Mouse (Mus musculus) heart, postnatal 14 days (tissue): ENCODE results near the gene Mss51. TPM values are rescaled to one million over a fixed set of nuclear protein-coding genes. Genes with fewer than 3 reads are reported as not detected.

ENCODE experiments used
- DNase-seq, 2 experiments: peaks; one replicate each; pipeline ENCODE4 v3.0.0; 2021 to 2022
- intact Hi-C: fragments of 180-260 bp; cut with DNase I; formaldehyde crosslinking; loops from one replicate; pipeline ENCODE4 v1.15.1; 2025
- long read RNA-seq, 2 experiments: library from polyadenylated mRNA; stranded (forward); transcript quantifications; one replicate each; pipeline ENCODE4 v2.0.0; 2021
- total RNA-seq, 2 experiments: library from RNA; stranded (reverse); gene quantifications; 2 replicates each; pipeline ENCODE4 v1.2.3; 2021

Gene Mss51
- 1 to 10 TPM in 1 of 2 experiments, under 1 TPM in 1; 0.88 to 1.1 TPM for total RNA-seq
- long read RNA-seq, experiment 1: 0 reads
- long read RNA-seq, experiment 2: 0 reads

DNA sequence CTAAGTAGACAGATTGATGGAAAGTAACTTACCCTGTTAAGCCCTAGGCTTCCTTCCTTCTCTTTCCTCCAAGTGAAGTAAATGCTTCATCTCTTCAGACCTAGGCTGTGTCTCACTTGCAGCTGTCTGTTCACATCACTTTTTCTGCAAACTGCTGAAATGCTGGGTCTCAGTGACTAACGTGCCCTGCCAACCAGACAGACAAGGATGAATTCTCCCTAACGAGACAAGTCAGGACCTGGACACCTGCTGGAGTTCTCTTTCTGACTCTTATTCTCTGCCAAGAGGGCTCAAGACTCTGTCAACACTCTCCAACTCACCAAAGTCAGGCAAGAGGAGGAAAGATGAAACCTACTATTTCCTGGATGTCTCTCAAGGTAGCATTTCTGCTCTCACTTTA is at the start of gene Mss51:
Gene Mss51 (minus strand): TSS at position 299 of the 400 bp plus-strand sequence.
- DNase-seq: no peak
- intact Hi-C loops: no loop called here

DNA sequence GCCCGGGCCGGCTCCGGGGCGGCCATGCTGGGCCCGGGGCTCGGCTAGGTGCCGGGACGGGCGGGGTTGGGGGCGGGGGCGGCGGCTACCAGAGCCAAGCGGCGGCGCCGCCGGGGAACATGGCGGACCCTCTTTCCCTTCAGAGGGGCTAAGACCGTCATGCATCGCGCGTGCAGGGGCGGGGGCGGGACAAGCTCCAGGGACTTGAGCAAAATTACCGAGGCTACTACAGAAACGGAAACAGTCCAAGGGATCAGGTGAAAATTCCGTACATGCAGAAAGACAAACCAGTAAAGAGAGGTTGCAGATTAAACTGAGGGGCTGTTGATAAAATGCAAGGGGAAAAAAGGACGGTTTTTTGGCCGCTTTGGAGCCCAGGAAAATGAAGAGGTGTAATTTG is 49.7 kb upstream of the Mss51 start, which contains the start of gene Ppp3cb:
Gene Ppp3cb (minus strand): TSS at position 159 of the 400 bp plus-strand sequence.
- intact Hi-C loops: loop anchor here (1.0 kb wide), 1 partner anchor 67 kb away; no protein-coding TSS in a partner anchor
- peak in 1 of 2 experiments; percentile 78 for DNase-seq

DNA sequence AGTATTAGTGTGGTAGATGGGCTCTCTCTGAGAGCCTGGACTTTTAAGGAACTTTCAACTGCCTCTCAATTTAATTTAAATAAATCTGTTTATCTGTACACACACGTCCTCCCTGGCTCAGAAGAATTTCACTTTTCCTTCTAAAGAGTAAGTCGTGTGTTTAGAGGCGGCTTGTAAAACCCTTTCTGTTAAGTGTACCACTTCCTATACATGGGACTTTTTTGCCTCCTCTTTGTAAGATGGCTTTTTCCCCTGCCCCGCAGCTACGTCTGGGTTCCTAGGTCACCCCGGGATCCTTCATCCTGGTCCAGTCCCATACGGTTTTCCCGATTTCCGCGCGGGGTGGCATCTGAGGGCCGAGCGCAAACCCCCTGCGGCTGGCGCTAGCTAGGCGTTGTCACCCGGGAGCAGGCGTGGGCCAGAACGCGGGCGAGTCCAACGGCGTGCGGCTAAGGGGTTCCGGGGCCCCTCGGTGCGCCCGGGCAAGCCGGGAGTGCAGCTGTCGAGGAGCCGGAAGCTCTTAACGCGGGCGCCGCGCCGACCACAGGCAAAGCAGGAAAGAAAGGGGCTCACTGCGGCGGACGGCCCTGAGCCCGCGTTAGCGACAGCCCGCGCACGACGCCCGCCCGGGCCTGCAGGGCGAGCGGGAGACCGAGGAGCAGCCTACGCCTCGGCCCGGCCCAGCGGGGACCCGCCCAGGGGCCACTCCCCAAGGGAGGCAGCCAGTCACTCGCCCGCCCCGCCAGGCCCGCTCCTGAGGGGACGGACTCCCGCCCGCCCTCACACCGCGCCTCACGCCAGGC is 49.0 kb upstream of the Mss51 start:
- intact Hi-C loops: loop anchor here (1.0 kb wide), 1 partner anchor 66 kb away; no protein-coding TSS in a partner anchor
- DNase-seq: peak; percentile 93 to 95

DNA sequence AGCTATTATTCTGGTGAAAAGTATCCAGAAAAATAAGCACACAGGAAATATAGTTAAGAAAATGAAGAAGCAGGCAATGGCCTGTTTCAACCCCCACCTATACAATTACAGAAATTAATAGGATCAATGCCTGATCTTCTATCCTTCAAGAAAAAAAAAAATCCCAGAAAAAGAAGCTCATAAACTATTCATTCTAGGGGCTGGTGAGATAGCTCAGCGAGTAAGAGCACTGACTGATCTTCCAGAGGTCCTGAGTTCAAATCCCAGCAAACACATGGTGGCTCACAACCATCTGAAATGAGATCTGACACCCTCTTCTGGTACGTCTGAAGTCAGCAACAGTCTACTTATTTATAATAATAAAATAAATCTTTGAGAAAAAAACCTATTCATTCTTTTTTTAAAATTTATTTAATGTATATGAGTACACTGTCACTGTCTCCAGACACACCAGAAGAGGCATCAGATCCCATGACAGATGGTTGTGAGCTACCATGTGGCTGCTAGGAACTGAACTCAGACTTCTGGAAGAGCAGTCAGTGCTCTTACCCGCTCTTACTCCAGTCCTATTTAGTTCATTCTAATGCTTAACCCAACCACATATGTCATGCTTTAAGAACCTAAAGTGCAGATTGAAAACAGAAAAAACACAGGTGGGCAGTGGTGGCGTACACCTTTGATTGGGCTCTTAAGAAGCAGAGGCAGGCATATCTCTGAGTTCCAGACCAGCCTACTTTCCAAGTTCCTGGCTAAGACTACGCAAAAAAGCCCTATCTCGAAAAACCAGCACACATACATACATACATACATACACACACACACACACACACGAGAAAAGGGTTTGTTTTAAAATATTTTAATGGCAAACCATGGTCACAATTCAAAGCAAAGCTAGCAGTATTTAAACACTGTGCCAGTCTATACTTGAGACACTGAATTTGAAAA is 48.0 kb upstream of the Mss51 start:
- intact Hi-C loops: no loop called here
- DNase-seq: no peak

DNA sequence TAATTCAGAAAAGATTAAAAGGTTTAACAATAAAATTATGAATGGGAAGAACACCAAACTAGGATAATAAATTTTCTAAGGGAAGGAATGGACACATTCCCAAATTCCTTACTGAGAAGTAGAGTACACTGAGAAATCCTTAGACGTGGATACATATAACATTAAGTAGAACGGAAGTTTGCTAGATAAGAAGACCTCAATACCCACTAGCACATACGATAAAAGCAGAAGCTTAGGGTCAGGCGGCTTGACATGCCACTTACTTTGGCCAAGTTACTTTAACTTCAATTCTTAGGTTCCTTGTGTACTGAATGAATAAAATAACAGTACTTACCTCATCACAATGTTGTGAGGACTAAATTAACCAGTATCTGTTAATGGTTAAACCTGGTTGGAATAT is 32.9 kb upstream of the Mss51 start:
- intact Hi-C loops: no loop called here
- DNase-seq: no peak

DNA sequence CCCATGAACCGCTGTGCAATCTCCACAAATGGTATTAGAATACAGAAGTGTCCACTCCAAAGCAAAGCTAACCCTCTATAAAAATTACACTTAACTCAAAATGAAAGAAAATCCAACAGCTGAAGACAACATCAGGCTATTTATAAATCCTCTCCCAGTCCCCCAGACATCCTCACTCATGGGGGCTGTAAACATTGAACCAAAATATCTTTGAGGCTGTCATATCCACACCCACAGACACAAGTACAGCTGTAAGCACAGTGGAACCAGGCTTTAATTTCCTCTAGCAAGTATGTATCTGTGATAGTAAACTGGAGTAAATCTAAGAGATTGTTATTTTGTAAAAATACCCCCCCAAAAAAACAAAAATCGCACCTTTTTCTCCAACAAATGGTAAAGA is 23.5 kb upstream of the Mss51 start:
- intact Hi-C loops: no loop called here
- no peak for DNase-seq

DNA sequence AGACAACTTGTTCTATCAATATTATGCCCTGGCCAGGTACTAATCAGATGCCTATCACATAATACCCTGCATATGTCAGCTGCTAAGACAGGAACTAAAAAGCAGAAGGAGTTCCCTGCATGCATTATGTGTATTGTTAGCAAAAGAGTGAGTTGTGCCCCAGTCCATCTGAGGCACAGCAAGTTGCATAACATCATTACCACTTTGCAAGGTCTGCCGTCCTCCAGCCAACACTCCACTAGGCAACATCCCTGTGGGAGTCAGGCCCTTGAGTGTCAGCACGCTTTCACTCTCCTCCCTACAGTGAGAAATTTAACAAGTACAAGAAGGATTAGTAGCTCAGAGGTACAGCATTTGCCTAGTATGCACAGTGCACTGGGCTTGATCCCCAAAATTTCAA is 11.7 kb upstream of the Mss51 start:
- intact Hi-C loops: no loop called here
- DNase-seq: no peak

DNA sequence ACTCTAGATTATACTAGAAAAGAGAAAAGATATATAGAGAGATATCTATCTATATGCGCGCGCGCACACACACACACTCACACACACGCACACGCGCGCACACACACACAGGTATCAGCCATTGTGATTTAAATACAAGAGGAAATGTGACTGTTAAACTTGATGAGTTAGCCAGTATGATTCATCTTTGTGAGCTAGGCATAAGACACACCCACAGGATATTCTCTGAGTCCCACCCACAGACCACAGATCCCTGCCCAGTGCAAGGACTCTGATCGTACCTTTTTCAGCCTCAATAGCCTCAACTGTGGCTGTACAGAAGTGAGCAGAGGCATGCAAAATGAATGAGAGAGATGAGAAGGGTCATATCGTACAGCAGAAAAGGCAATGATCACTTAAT is 6.3 kb upstream of the Mss51 start:
- intact Hi-C loops: no loop called here
- no peak for DNase-seq

DNA sequence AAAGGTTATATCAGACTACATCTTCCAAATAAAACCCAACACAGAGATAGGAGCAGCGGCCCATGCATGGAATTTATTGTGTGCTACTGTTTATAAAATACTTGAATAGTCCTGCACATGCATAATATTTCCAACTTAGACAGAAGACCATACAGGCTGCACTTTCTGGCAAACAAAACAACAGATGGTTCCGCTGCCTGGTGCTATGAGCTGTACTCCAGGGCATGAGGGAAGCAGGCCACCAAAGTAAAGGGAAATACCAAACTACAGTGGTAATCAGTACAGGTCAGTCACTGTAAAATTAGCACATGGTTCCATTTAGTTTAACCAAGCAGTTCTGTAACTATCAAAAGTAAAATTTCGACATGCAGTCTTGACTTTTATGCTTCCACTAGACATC is 3.3 kb upstream of the Mss51 start:
- DNase-seq: no peak
- intact Hi-C loops: no loop called here

DNA sequence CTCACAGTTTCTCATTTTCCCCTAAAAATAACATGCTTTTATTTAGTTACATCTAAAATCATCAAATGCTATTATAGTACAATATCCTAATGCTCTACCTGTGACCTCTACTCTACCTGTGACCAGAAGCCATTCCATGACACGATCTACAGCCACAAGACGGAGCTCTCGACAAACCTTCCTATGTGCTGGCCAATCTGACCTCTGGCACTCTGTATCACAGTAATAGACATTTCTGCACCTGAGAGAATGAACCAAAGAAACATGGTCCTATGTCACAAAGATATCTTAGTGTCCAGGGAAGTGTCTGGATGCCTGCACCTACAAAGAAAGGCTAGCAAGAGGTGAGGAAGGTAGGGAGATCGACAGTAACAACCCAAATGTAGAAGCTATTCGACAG is 10.7 kb downstream of the Mss51 start:
- no peak for DNase-seq
- intact Hi-C loops: no loop called here

DNA sequence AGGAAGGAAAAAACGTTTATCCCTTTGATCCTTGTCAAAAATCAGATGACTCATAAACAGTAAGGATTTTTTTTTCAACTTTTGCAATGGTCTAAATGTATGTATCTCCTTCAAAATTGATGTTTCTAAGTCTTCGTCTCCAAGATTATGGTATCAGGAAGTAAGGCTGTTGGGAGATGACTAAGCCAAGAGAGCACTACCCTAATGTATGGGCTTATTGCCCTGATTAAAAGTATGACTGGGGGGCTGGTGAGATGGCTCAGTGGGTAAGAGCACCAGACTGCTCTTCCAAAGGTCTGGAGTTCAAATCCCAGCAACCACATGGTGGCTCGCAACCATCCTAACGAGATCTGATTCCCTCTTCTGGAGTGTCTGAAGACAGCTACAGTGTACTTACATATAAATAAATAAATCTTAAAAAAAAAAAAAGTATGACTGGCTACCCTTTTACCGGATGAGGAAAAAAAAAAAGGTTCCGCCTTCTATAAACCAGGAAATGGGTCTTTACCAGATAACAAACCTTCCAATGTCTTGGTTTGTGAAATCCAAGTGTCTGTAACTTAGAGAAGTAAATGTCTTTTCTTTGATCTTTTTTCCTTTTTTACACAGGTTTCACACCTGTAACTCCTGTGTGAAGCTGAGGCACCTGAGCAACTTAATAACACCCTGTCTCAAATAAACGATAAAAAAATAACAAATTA is 14.5 kb downstream of the Mss51 start:
- DNase-seq: no peak
- intact Hi-C loops: loop anchor here (5.0 kb wide), 1 partner anchor 55 kb away; no protein-coding TSS in a partner anchor

DNA sequence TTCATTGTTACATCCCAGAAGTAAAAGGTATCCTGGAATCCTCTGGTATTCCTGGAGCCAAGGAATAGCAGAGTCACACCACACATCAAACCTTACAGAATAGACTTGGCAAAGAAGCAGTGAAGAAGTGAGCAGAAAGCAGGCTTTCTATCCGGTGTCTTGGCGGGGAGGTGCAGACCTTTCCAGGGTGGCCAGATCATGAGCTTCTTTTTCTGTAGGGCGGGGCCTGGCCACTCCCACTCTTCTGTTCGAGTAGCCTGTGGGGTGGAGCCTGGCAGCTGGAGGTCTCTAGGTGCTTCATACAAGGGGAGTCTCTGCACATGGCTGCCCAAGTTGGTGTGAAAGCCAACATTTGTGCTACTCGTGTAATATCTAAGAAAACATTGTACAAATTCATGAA is 15.5 kb downstream of the Mss51 start:
- intact Hi-C loops: loop anchor here (5.0 kb wide), 1 partner anchor 56 kb away; no protein-coding TSS in a partner anchor
- DNase-seq: peak in 1 of 2 experiments; percentile 9

DNA sequence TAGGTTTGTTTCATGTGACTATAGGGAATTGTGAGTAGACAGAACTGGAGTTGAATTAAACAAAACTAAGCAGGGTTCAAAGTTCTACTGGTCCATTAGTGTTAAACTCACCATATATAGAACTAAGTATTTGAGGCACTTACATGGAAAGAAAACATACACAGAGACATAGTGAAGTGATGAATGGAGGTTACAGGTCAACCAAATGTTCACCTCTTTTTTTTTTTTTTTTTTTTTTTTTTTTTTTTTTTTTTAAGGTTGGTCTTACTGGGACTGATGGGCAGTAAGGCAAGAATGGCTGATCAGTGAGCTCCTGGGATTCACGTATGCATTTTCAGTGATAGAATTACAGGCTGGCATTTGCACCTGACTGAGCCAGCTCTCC is 16.5 kb downstream of the Mss51 start:
- intact Hi-C loops: loop anchor here (5.0 kb wide), 1 partner anchor 57 kb away; no protein-coding TSS in a partner anchor
- DNase-seq: no peak

DNA sequence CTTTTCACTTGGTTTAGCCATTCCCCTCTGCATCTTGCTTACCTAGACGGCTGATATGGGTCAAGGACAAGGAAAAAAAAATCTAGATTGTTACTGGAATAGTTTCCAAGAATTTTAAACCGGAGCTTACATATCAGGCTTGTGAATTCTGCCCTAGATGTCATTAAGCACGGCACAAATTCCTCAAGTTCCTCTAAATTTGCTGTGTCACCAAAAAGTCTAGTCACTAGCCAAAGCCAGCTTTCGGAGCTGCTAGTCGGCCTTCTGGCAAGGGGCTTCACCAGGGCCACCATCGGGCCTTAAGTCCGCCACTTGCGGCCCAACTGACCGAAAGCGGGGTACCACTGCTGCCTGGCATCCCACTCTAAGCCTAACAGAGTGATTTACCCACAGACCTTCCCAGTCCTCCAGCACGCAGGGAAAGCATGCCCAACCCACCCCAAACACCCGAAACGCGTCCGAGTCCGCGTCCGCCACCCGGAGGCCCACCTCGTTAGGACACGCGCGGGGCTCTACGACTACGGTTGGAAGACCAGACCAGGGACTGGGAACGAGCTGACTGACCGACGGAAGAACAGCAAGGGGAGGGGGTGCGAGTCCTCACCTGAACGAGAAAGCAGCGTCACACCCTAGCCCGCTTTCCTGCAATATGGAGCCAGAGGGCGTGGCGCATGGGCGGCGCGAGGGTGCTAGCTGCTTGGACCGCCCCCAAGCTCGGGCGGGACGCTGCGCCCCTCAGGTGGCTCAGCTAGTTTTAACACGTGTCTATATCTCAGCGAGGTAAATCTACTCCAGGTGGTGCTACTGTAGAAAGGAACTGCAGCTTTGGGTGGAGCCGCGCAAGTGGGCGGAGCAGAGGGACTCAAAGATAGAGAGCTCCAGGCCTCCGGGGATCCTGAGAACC is 17.2 kb downstream of the Mss51 start, which contains the start of gene Anxa7:
Gene Anxa7 (minus strand): TSS at position 843 of the 904 bp plus-strand sequence.
- peak; percentile 75 to 76 for DNase-seq
- intact Hi-C loops: loop anchor here (1.0 to 5.0 kb wide), 2 partner anchors 58 to 67 kb away; partner anchors contain the start of gene Ppp3cb

DNA sequence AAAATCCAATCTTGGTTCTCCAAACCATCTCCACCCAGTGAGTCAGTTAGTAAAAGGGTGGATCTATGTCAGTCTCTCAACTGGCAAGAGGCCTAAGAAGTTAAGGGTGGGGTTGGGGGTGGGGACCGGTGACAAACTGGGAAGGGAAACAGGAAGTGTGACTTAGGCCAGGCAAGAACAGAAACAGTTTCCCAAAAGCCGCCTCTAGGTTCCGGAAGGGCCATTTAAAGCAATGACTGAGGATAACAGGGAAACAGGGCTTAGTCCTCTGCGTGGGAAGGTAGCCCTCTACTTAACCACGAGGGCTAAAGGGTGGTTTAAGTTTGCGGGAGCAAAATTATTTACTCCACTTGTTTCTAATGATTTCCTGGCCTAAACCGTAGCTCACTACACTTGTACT is 17.9 kb downstream of the Mss51 start:
- intact Hi-C loops: loop anchor here (1.0 kb wide), 1 partner anchor 68 kb away; the partner anchor contains the start of gene Ppp3cb
- peak; percentile 54 to 57 for DNase-seq

DNA sequence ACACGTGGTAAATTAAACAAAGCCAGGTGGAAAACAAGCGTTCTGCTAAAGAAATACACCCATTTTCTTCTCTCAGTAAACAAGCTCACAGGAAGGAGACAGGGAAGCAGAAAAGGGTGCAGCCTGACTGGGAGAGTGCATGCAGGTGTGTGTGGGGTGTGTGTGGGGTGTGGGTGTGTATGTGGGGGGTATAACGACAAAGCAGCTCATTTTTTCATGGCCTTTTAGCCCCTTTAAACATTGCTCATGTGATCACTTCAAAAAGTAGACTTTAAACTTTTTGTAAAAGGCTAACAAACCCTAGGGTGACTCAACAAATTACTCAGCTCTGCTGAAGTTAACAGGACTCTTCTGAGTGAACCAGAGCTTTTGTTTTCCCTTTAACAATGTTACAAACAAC is 18.3 kb downstream of the Mss51 start:
- intact Hi-C loops: no loop called here
- no peak for DNase-seq

DNA sequence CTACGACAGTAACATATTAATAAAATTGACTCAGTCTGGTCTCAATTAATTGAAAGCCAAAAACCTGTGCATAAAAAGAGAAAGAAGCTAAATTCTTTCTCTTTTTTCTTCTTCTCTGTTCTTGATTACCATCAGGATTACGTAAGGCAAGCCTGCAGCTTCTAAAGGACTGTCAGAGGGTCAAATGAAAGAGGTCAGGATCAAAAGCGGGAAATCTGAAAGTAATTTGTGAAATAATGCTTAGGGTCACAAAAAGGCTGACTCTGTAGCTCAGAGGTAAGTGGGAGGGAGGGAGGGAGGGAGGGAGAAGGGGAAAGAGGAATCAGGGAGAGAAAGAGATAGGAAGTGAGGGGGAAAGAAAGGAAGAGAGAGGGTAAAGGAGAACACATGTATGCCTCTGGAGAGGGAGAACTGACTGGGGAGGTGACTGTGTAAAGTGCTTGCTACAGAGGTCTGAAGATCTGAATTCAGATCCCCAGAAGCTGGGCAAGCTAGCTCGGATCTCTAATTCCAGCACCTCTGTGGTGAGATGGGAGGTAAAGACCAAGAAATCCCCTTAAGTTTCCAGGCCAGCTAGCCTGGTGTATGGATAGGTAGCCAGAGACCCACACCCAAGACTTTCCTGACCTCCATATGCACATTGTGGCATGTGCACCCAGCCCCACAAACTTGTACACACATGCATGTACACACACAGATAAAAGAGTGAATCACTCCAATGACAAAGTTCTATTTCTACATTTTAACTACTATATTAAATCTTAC is 19.3 kb downstream of the Mss51 start:
- intact Hi-C loops: no loop called here
- no peak for DNase-seq

DNA sequence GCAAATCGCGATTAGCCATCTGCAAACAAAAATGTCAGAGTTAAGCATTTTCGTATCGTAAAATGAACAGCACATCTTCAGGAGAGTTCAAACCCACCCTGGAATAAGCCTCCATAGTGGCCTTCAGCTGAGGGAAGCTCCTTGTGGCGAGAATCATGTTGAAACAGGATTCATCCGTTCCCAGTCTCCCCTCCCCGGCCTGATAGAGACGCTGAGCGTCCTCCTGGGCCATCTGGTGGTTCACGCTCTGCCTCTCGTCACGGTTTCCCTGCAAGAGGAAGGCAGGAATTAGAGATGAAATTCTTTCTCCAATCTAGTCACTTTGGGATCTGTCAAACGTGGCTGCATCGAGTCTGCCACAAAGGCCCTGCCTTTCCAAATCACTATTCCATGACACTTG is 36.5 kb downstream of the Mss51 start:
- no peak for DNase-seq
- intact Hi-C loops: no loop called here
